Mouse (Mus musculus): Measurements from ENCODE around the gene Sgca. TPM values are rescaled to one million over a fixed set of nuclear protein-coding genes. Genes with fewer than 3 reads are reported as not detected.

Gene Sgca
- polyA plus RNA-seq, 1 experiment from 2014 or later: not detected

- DNase-seq (no peak), ATAC-seq (ENCODE audit: insufficient read depth) (no peak)
- Histone ChIP-seq H3K27me3 (ENCODE audit: insufficient read depth, low read length) (no peaks in the 10 kb centered on the region), H3K4me2 (no peak overlapping the region), H3K4me3 (ENCODE audit: low read depth, low read length) (no peak overlapping the region), H3K27ac (ENCODE audit: low read depth) (no peak overlapping the region), H3K4me1 (ENCODE audit: insufficient read depth) (peaks cover 19% of the 10 kb centered on the region), H3K36me3 (ENCODE audit: insufficient read depth) (no peaks in the 10 kb centered on the region), H3K9me3 (ENCODE audit: low read depth, low read length) (no peaks in the 10 kb centered on the region), H3K9ac (no peak overlapping the region)
- WGBS: 40% methylated on average over 6 of the region's 6 CpGs
- TF ChIP-seq CTCF (IDR thresholded peaks at IDR 0.05; ENCODE audit: low read depth): no peak
Observed at GRCm38 (mm10) chr11:94987341-94987740, 11.2 kb upstream of the Sgca start.

GRCm38 (mm10) chr11:94986435-94986834 is 10.3 kb upstream of the Sgca start:
- H3K4me1 ChIP-seq (ENCODE audit: insufficient read depth): peaks cover 16% of the 10 kb centered on the region
- no peak overlapping the region for H3K27ac ChIP-seq (ENCODE audit: low read depth)
- no peak overlapping the region for H3K9ac ChIP-seq
- H3K9me3 ChIP-seq (ENCODE audit: low read depth, low read length): no peaks in the 10 kb centered on the region
- H3K36me3 ChIP-seq (ENCODE audit: insufficient read depth): no peaks in the 10 kb centered on the region
- WGBS: 60% methylated on average over 2 of the region's 2 CpGs
- DNase-seq (no peak), ATAC-seq (ENCODE audit: insufficient read depth) (no peak)
- no peak for TF ChIP-seq CTCF (IDR thresholded peaks at IDR 0.05; ENCODE audit: low read depth)
- no peak overlapping the region for H3K4me3 ChIP-seq (ENCODE audit: low read depth, low read length)
- H3K4me2 ChIP-seq: no peak overlapping the region
- H3K27me3 ChIP-seq (ENCODE audit: insufficient read depth, low read length): no peaks in the 10 kb centered on the region

- no peaks in the 10 kb centered on the region for H3K27me3 ChIP-seq (ENCODE audit: insufficient read depth, low read length)
- ATAC-seq (ENCODE audit: insufficient read depth) (no peak), DNase-seq (no peak)
- H3K9ac ChIP-seq: no peak overlapping the region
- 68% methylated on average over 5 of the region's 5 CpGs for WGBS
- TF ChIP-seq CTCF (IDR thresholded peaks at IDR 0.05; ENCODE audit: low read depth): no peak
- peaks cover 16% of the 10 kb centered on the region for H3K4me1 ChIP-seq (ENCODE audit: insufficient read depth)
- no peak overlapping the region for H3K4me2 ChIP-seq
- no peak overlapping the region for H3K27ac ChIP-seq (ENCODE audit: low read depth)
- no peaks in the 10 kb centered on the region for H3K9me3 ChIP-seq (ENCODE audit: low read depth, low read length)
- no peaks in the 10 kb centered on the region for H3K36me3 ChIP-seq (ENCODE audit: insufficient read depth)
- H3K4me3 ChIP-seq (ENCODE audit: low read depth, low read length): no peak overlapping the region
Observed at GRCm38 (mm10) chr11:94985822-94986221, 9.7 kb upstream of the Sgca start.

- Histone ChIP-seq H3K27ac (ENCODE audit: low read depth) (no peak overlapping the region), H3K9ac (no peak overlapping the region), H3K4me3 (ENCODE audit: low read depth, low read length) (no peak overlapping the region), H3K27me3 (ENCODE audit: insufficient read depth, low read length) (no peaks in the 10 kb centered on the region), H3K9me3 (ENCODE audit: low read depth, low read length) (no peaks in the 10 kb centered on the region), H3K4me1 (ENCODE audit: insufficient read depth) (peaks cover 12% of the 10 kb centered on the region), H3K4me2 (no peak overlapping the region), H3K36me3 (ENCODE audit: insufficient read depth) (no peaks in the 10 kb centered on the region)
- 11% methylated on average over 1 of the region's 1 CpGs for WGBS
- peak; percentile 51 for DNase-seq
- TF ChIP-seq CTCF (IDR thresholded peaks at IDR 0.05; ENCODE audit: low read depth): no peak
- ATAC-seq (ENCODE audit: insufficient read depth): no peak
Observed at GRCm38 (mm10) chr11:94985140-94985539, 9.0 kb upstream of the Sgca start.

GRCm38 (mm10) chr11:94979462-94980179 is 3.5 kb upstream of the Sgca start:
- H3K27me3 ChIP-seq (ENCODE audit: insufficient read depth, low read length): no peaks in the 10 kb centered on the region
- no peak for DNase-seq
- H3K36me3 ChIP-seq (ENCODE audit: insufficient read depth): no peaks in the 10 kb centered on the region
- H3K4me2 ChIP-seq: peak overlapping the region; percentile 55
- ATAC-seq (ENCODE audit: insufficient read depth): no peak
- no peak overlapping the region for H3K4me3 ChIP-seq (ENCODE audit: low read depth, low read length)
- H3K9me3 ChIP-seq (ENCODE audit: low read depth, low read length): no peaks in the 10 kb centered on the region
- WGBS: 73% methylated on average over 11 of the region's 11 CpGs
- H3K4me1 ChIP-seq (ENCODE audit: insufficient read depth): peaks cover 2% of the 10 kb centered on the region; the same call in 1 of the 2 replicates
- peak overlapping the region; percentile 1; the same call in 1 of the 2 replicates for H3K9ac ChIP-seq
- no peak overlapping the region for H3K27ac ChIP-seq (ENCODE audit: low read depth)
- no peak for TF ChIP-seq CTCF (IDR thresholded peaks at IDR 0.05; ENCODE audit: low read depth)

GRCm38 (mm10) chr11:94978947-94979346 is 2.8 kb upstream of the Sgca start:
- H3K9me3 ChIP-seq (ENCODE audit: low read depth, low read length): no peaks in the 10 kb centered on the region
- H3K27ac ChIP-seq (ENCODE audit: low read depth): no peak overlapping the region
- peak overlapping the region; percentile 1; the same call in 1 of the 2 replicates for H3K9ac ChIP-seq
- peak; percentile 93 for ATAC-seq (ENCODE audit: insufficient read depth)
- peak overlapping the region; percentile 17 for H3K4me3 ChIP-seq (ENCODE audit: low read depth, low read length)
- H3K27me3 ChIP-seq (ENCODE audit: insufficient read depth, low read length): no peaks in the 10 kb centered on the region
- no peaks in the 10 kb centered on the region for H3K36me3 ChIP-seq (ENCODE audit: insufficient read depth)
- peaks cover 2% of the 10 kb centered on the region; the same call in 1 of the 2 replicates for H3K4me1 ChIP-seq (ENCODE audit: insufficient read depth)
- H3K4me2 ChIP-seq: peak overlapping the region; percentile 55
- DNase-seq: peak; percentile 98
- WGBS: under 1% methylated on average over 20 of the region's 20 CpGs
- TF ChIP-seq CTCF (IDR thresholded peaks at IDR 0.05; ENCODE audit: low read depth): peak; percentile 100

DNA sequence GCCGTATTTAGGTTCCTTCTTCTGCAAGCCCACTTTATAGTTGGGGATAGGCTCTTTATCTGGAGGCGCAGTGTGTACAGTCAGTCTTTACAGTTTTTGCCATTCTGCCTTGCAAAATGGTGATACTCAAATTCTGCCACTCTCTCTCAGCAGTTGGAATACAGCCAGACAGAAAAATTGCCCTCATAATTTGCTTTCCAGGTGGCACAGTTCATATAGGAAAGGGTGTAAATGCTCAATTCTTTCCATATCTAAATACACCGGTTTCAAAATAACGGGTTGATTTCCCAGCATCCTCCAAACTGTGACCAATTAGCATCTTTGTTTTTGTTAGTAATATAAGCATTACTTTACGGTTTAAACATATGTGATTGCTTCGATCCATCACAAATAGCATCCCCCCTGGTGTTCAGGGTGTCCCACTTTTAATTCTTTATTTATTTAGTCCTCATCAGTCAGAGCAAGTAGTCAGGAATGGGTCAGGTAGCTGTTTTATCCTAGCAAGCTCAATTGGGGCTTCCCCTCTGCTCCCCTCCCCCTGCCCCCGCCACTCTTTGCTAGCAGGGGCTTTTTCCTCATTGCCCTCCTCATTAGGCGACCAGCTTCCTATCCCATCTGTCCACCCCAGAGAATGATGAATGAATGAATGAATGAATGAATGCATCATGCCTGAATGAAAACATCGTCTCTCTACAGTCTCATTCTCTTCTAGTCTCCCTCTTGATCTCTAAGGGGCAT is 2.2 kb upstream of the Sgca start:
- H3K4me2 ChIP-seq: peak overlapping the region; percentile 55
- no peaks in the 10 kb centered on the region for H3K27me3 ChIP-seq (ENCODE audit: insufficient read depth, low read length)
- no peak for DNase-seq
- 34% methylated on average over 9 of the region's 9 CpGs for WGBS
- peaks cover 2% of the 10 kb centered on the region; the same call in 1 of the 2 replicates for H3K4me1 ChIP-seq (ENCODE audit: insufficient read depth)
- ATAC-seq (ENCODE audit: insufficient read depth): peak; percentile 44; the same call in 1 of the 2 replicates
- TF ChIP-seq CTCF (IDR thresholded peaks at IDR 0.05; ENCODE audit: low read depth): no peak
- H3K4me3 ChIP-seq (ENCODE audit: low read depth, low read length): peak overlapping the region; percentile 17
- H3K9ac ChIP-seq: no peak overlapping the region
- no peak overlapping the region for H3K27ac ChIP-seq (ENCODE audit: low read depth)
- no peaks in the 10 kb centered on the region for H3K36me3 ChIP-seq (ENCODE audit: insufficient read depth)
- no peaks in the 10 kb centered on the region for H3K9me3 ChIP-seq (ENCODE audit: low read depth, low read length)
